ENCODE assay signal across 28 mouse cellular contexts in genomic region chr16:52536278-52536677, GRCm38 (mm10).
"Had no signal": no experiment of that assay in that cellular context is flagged by ENCODE, and none has a peak within 500 bp of the region (broad histone marks: within the 10 kb centered on the region; RNA-seq: fewer than 3 reads in every experiment).

No protein-coding gene starts in this region.

- H3K4me1 ChIP-seq: limb, embryonic 10.5 days; limb, embryonic 12.5 days; limb, embryonic 13.5 days; limb, embryonic 15.5 days; liver, embryonic 12.5 days; liver, embryonic 13.5 days; liver, embryonic 15.5 days; lung, embryonic 15.5 days; megakaryocyte, embryonic 14.5 days; midbrain, embryonic 10.5 days; midbrain, embryonic 12.5 days; midbrain, embryonic 13.5 days; midbrain, embryonic 15.5 days; neural tube, embryonic 12.5 days; neural tube, embryonic 13.5 days had no signal

- H3K4me2 ChIP-seq: limb, embryonic 12.5 days; limb, embryonic 13.5 days; limb, embryonic 15.5 days; liver, embryonic 11.5 days; liver, embryonic 12.5 days; liver, embryonic 13.5 days; liver, embryonic 15.5 days; lung, embryonic 14.5 days; lung, embryonic 15.5 days; midbrain, embryonic 11.5 days; midbrain, embryonic 12.5 days; midbrain, embryonic 13.5 days; midbrain, embryonic 15.5 days; neural tube, embryonic 12.5 days; neural tube, embryonic 13.5 days had no signal

- H3K4me3 ChIP-seq: left cerebral cortex, adult 2 months; limb, embryonic 10.5 days; limb, embryonic 12.5 days; limb, embryonic 13.5 days; limb, embryonic 15.5 days; liver, embryonic 12.5 days; liver, embryonic 13.5 days; liver, embryonic 15.5 days; lung, embryonic 15.5 days; megakaryocyte, embryonic 14.5 days; midbrain, embryonic 10.5 days; midbrain, embryonic 12.5 days; midbrain, embryonic 13.5 days; midbrain, embryonic 15.5 days; myocyte; neural tube, embryonic 12.5 days; neural tube, embryonic 13.5 days had no signal

- H3K36me3 ChIP-seq: limb, embryonic 10.5 days; limb, embryonic 12.5 days; limb, embryonic 13.5 days; limb, embryonic 15.5 days; liver, embryonic 12.5 days; liver, embryonic 13.5 days; liver, embryonic 15.5 days; lung, embryonic 15.5 days; midbrain, embryonic 10.5 days; midbrain, embryonic 12.5 days; midbrain, embryonic 13.5 days; midbrain, embryonic 15.5 days; neural tube, embryonic 12.5 days; neural tube, embryonic 13.5 days had no signal

- H3K27ac ChIP-seq: left cerebral cortex, adult 2 months; limb, embryonic 10.5 days; limb, embryonic 12.5 days; limb, embryonic 13.5 days; limb, embryonic 15.5 days; liver, embryonic 12.5 days; liver, embryonic 13.5 days; liver, embryonic 14.5 days; liver, embryonic 15.5 days; lung, embryonic 15.5 days; macrophage; midbrain, embryonic 10.5 days; midbrain, embryonic 12.5 days; midbrain, embryonic 13.5 days; midbrain, embryonic 15.5 days; neural tube, embryonic 12.5 days; neural tube, embryonic 13.5 days had no signal

- ATAC-seq: liver, embryonic 12.5 days; liver, postnatal 0 days; midbrain, embryonic 13.5 days; midbrain, embryonic 15.5 days; midbrain, embryonic 16.5 days had no signal

- H3K9ac ChIP-seq: limb, embryonic 12.5 days; limb, embryonic 13.5 days; limb, embryonic 15.5 days; liver, embryonic 12.5 days; liver, embryonic 13.5 days; liver, embryonic 14.5 days; liver, embryonic 15.5 days; liver, postnatal 0 days; lung, embryonic 14.5 days; lung, embryonic 15.5 days; midbrain, embryonic 12.5 days; midbrain, embryonic 13.5 days; midbrain, embryonic 15.5 days; neural tube, embryonic 12.5 days; neural tube, embryonic 13.5 days had no signal

- DNase-seq: layer of hippocampus, postnatal 36 days; left cerebral cortex, postnatal 4 days; liver; liver, embryonic 13.5 days; liver, postnatal 0 days; lung, embryonic 14.5 days; midbrain, embryonic 14.5 days had no signal

- H3K9me3 ChIP-seq: limb, embryonic 10.5 days; limb, embryonic 12.5 days; limb, embryonic 13.5 days; limb, embryonic 15.5 days; liver, embryonic 12.5 days; liver, embryonic 13.5 days; liver, embryonic 15.5 days; lung, embryonic 15.5 days; megakaryocyte, embryonic 14.5 days; midbrain, embryonic 10.5 days; midbrain, embryonic 12.5 days; midbrain, embryonic 13.5 days; midbrain, embryonic 15.5 days; neural tube, embryonic 12.5 days; neural tube, embryonic 13.5 days had no signal

- H3K27me3 ChIP-seq: limb, embryonic 12.5 days; limb, embryonic 13.5 days; limb, embryonic 15.5 days; liver, embryonic 12.5 days; liver, embryonic 13.5 days; liver, embryonic 15.5 days; lung, embryonic 15.5 days; megakaryocyte, embryonic 14.5 days; midbrain, embryonic 12.5 days; midbrain, embryonic 13.5 days; midbrain, embryonic 15.5 days; neural tube, embryonic 12.5 days; neural tube, embryonic 13.5 days had no signal
